Mouse (Mus musculus): ENCODE data around the gene Maco1. TPM values are rescaled to one million over a fixed set of nuclear protein-coding genes. Genes with fewer than 3 reads are reported as not detected.

The Maco1 gene
- total RNA-seq (2021), result 10 to 100 TPM; 43.8 TPM
- long read RNA-seq, experiment 1, transcript Maco1-201 (11 exons, 3,826 nt), result major isoform, 24 of 43 reads
- long read RNA-seq, experiment 1, partial matches to known transcripts, result 8 of 43 reads
- long read RNA-seq, experiment 1, other reads (novel, unspliced or antisense), result 11 of 43 reads
- long read RNA-seq, experiment 2, transcript Maco1-201 (11 exons, 3,826 nt), result major isoform, 17 of 25 reads
- long read RNA-seq, experiment 2, partial matches to known transcripts, result 2 of 25 reads
- long read RNA-seq, experiment 2, other reads (novel, unspliced or antisense), result 6 of 25 reads

DNA sequence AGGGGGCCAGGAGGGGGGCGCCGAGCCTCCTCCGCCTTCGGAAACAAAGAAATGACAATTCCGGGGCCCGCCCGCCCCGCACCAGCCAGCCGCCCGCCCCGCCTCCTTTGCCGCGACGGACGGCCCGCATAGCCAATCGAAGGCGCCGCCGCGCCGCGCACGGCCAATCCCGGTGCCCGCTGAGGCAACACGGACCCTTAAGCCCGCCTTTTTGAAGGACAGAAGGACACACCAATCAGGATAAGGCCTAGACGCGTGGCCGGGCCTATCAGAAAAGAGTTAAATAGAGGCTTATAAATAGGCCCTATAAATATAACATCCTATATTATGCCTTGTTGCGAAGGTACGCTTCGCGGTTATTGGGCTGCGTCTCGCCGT, at the start of gene Maco1:
Gene Maco1, minus strand, starts transcription at position 87 of the 378 bp plus-strand sequence.
- DNase-seq (ENCODE audit: low spot score in 2 of 2), result peak; percentile 100

GRCm38 (mm10) chr4:134901126-134901525, 48.0 kb upstream of the Maco1 start:
- DNase-seq (ENCODE audit: low spot score in 2 of 2), result no peak

DNA sequence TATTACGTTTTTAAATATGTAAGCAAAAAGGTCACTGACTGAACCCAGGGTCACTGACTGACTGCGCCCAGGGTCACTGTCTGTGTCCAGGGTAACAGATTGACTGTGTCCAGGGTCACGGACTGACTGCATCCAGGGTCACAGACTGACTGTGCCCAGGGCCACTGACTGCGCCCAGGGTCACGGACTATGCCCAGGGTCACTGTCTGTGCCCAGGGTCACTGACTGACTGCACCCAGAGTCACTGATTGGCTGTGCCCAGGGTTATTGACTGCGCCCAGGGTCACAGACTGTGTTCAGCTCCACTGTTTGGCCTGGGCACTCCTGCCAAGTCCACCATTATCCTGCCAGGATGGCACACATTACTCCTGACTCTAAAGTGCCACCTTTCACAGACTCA, 44.1 kb upstream of the Maco1 start:
- no peak for DNase-seq (ENCODE audit: low spot score in 2 of 2)

GRCm38 (mm10) chr4:134892096-134892495, 39.0 kb upstream of the Maco1 start:
- peak; percentile 51 to 69 for DNase-seq (ENCODE audit: low spot score in 2 of 2)

GRCm38 (mm10) chr4:134884364-134884763, 31.2 kb upstream of the Maco1 start:
- no peak for DNase-seq (ENCODE audit: low spot score in 2 of 2)

GRCm38 (mm10) chr4:134883808-134884207, 30.7 kb upstream of the Maco1 start:
- no peak for DNase-seq (ENCODE audit: low spot score in 2 of 2)

- no peak for DNase-seq (ENCODE audit: low spot score in 2 of 2)
Observed at GRCm38 (mm10) chr4:134883266-134883665, 30.1 kb upstream of the Maco1 start.

DNA sequence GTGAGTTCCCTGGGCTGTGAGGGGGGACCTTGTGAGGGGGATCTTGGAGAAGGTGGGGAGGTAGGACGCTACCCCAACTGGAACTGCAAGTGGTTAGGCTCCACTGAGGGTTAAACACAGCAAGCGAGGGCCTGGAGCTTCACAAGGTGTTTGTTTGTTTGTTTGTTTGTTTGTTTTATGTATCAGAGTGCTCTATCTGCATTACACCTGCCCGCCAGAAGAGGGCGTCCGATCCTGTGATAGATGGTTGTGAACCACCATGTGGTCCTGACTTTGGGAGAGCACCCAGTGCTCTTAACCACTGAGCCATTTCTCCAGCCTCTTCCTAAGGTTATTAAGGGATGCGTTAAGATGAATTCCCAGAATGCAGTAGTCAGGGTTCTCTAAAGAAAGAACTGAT, 26.9 kb upstream of the Maco1 start:
- peak in 1 of 2 experiments; percentile 13 for DNase-seq (ENCODE audit: low spot score in 2 of 2)

GRCm38 (mm10) chr4:134879410-134879981, 26.4 kb upstream of the Maco1 start:
- DNase-seq (ENCODE audit: low spot score in 2 of 2), result peak; percentile 64 to 65

GRCm38 (mm10) chr4:134876171-134876570, 23.0 kb upstream of the Maco1 start:
- DNase-seq (ENCODE audit: low spot score in 2 of 2), result no peak

GRCm38 (mm10) chr4:134871950-134872349, 18.8 kb upstream of the Maco1 start:
- DNase-seq (ENCODE audit: low spot score in 2 of 2), result no peak

- no peak for DNase-seq (ENCODE audit: low spot score in 2 of 2)
Observed at GRCm38 (mm10) chr4:134871477-134871876, 18.3 kb upstream of the Maco1 start.

DNA sequence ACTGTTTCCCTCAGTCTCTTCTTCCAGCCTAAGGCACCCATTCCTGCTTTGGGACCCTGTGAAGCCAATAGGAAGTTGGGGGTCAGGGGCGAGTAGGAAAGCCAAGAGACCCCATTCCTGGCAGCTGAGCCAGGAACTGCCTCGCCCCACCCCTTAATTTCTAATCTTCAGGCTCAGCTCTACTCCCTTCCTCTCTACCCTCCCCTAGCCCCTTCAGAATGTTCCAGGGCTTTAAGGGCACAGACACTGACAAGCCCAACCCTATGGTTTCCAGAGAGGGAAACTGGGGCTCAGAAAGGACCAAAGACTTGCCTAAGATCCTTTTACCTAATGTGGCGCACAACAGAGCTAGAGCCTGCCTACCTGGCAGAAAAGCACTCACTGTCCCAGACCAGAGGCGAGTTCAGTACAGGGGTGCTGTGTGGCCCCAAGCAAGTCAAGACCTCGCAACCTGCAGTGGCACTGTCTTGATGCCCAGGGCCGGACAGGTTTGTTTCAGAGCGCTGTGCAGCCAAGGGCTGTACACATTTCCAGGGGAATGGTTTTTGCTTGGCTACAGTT, 16.8 kb upstream of the Maco1 start:
- DNase-seq (ENCODE audit: low spot score in 2 of 2), result no peak

GRCm38 (mm10) chr4:134869068-134869730, 16.1 kb upstream of the Maco1 start:
- no peak for DNase-seq (ENCODE audit: low spot score in 2 of 2)

GRCm38 (mm10) chr4:134868490-134868889, 15.3 kb upstream of the Maco1 start:
- no peak for DNase-seq (ENCODE audit: low spot score in 2 of 2)

DNA sequence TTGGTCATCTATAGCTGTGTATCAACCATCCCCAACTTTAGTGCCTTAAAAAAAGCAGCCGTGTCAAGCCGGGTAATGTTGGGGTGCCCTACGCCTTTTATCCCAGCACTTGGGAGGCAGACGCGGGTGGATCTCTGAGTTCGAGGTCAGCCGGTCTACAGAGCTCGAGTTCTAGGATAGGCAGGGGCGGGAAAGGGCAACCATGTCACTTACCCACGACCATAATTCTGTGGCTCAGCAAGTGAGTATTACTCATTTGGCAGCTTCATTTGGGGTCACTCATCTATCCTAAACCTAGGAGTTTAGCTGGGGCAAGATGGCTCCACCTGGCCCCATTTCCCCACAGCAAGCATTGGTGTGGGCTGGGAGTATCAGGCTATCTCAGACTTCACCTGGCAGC, 14.9 kb upstream of the Maco1 start:
- DNase-seq (ENCODE audit: low spot score in 2 of 2), result no peak

- no peak for DNase-seq (ENCODE audit: low spot score in 2 of 2)
Observed at GRCm38 (mm10) chr4:134867661-134868060, 14.5 kb upstream of the Maco1 start.

DNA sequence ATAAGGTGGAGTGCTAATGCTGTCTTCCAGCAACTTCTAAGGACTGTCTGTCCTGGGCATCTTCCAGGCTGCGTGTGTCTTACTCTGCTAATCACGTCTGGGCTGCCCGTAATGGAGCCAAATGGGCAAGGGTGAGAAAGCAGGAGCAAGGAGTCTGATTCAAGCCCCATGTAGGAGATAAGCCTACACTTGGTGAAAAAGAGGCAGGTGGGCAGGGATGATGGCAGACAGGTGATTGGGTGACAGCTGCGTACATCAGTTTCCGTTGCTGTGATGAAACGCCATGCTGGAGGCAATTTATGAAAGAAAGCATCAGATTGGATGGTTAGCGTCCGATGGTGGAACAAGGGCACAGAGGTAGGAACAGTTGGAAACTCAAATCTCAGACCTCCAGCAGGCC, 14.1 kb upstream of the Maco1 start:
- no peak for DNase-seq (ENCODE audit: low spot score in 2 of 2)

GRCm38 (mm10) chr4:134865789-134866188, 12.6 kb upstream of the Maco1 start:
- DNase-seq (ENCODE audit: low spot score in 2 of 2), result no peak

- DNase-seq (ENCODE audit: low spot score in 2 of 2), result no peak
Observed at GRCm38 (mm10) chr4:134865340-134865739, 12.2 kb upstream of the Maco1 start.

DNA sequence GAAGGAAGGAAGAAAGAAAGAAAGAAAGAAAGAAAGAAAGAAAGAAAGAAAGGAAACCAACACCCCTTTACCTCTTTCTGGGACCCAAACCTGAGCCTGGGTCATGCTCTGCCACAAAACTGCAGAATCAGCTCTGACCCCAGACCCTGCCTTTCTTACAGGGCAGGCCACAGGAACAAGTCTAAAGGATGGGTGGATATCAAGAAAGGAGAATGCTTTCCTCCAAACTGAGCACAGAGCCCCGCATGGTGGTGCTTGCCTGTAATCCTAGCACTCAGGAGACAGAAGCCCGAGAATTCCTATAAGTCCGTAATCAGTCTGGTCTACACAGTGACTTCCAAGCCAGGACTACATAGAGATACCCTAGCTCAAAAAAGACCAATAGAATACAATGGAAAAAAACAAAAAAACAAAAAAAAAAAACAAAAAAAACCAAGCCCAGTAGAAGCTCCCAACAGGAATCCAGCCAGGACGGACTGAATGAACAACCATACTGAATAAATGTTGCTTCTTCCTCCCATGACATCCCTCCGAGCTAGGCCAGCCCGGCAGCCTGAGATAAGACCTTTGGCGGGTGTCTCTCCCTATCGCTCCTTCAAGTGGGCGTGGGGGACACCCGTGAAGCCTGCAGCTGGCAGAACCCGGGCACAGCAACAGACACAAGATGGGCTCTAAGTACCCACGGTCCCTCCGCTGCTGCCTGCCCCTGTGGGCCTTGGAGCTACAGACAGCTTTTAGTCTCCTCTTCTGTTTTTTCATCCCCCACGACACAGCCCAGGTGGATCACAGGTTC, 11.0 kb upstream of the Maco1 start, which contains the start of gene Rhd:
Gene Rhd, plus strand, starts transcription at position 600 of the 793 bp plus-strand sequence.
- DNase-seq (ENCODE audit: low spot score in 2 of 2), result no peak

All from layer of hippocampus, postnatal 14 days (tissue).